Mouse (Mus musculus): Measurements from ENCODE around the gene Cfb. TPM values are rescaled to one million over a fixed set of nuclear protein-coding genes. Genes with fewer than 3 reads are reported as not detected.
A peak's percentile ranks its signal among the peaks of the same experiment; 100 is the strongest.
"Not testable (repeated sequence)": the region's sequence is repeated elsewhere in the genome, so short reads cannot be mapped to it uniquely, and the experiment has no call there.

The Cfb gene
- total and polyA plus RNA-seq, 2 experiments, result 709 to 1,577 TPM

DNA sequence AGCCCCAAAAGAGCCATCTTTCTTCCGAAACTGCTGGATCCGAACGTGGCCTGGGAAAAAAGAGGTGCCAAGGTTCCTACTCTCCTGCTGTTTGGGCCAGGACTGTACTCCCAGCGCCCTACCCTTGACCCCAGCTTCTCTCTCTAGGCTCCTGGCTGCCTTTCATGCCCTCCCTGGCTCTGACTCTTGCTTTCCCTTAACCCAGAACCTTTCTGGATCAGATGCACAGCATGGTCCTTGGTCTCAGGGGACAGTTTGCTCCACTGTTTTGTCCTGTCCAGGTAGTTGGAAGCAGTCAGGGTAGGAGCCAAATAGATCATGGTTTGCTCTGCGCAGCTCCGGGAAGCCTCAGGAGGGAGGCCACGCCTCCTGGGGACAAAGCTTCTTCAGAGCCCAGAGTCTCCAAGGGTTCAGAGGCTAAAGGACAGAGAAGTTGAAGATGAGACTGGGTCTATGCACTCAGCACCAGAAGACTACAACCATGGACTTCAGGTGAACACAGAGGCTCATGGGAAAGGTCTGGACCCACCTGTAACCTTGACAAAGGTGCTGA is 47.4 kb downstream of the Cfb start:
- TF ChIP-seq POLR2A (IDR thresholded peaks at IDR 0.05; ENCODE audit: extremely low read depth, insufficient read depth, low read length) (no peak), CTCF (IDR thresholded peaks at IDR 0.05; ENCODE audit: low read depth, low read length) (no peak)
- no peaks in the 10 kb centered on the region for H3K79me2 ChIP-seq (ENCODE audit: control insufficient read depth, insufficient read depth, low read length)
- H3K4me3 ChIP-seq (ENCODE audit: insufficient read depth, low read depth, low read length), result no peak overlapping the region
- no peaks in the 10 kb centered on the region for H3K27me3 ChIP-seq (ENCODE audit: control insufficient read depth, insufficient read depth, low read length)
- H3K4me1 ChIP-seq (ENCODE audit: control insufficient read depth, insufficient read depth, low read length), result peaks cover 12% of the 10 kb centered on the region
- no peak overlapping the region for H3K9ac ChIP-seq (ENCODE audit: low read depth, low read length)
- DNase-seq (ENCODE audit: extremely low read depth, low read depth, low spot score), result peak; percentile 95
- peak overlapping the region; percentile 32 for H3K27ac ChIP-seq (replicated peaks; ENCODE audit: insufficient read depth, low read depth, low read length)
- H3K36me3 ChIP-seq (ENCODE audit: control insufficient read depth, insufficient read depth, low read length), result no peaks in the 10 kb centered on the region
- 24% methylated on average over 7 of the region's 7 CpGs for WGBS

DNA sequence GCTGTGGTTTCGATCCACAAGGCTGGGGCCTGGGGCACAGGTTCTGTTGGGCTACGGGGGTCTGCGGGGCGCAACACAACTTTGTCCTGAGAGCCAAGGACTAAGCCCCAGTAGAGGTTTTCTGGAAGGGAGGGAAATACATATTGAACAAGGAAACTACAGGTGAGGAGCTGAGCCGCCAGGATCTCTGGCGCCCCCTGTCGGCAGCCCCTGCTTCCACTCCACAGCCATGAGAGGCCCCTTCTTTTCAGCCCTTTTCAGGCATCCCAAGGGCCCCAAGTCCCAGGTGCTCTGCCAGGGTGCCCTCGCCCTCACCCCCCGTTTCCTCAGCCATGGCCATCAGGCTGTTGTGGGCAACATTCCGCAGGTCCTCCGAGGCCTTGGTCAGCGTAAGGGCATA is 48.6 kb downstream of the Cfb start:
- peaks cover 15% of the 10 kb centered on the region for H3K4me1 ChIP-seq (ENCODE audit: control insufficient read depth, insufficient read depth, low read length)
- not testable (repeated sequence) for H3K79me2 ChIP-seq (ENCODE audit: control insufficient read depth, insufficient read depth, low read length); H3K9ac ChIP-seq (ENCODE audit: low read depth, low read length); H3K4me3 ChIP-seq (ENCODE audit: insufficient read depth, low read depth, low read length); H3K27me3 ChIP-seq (ENCODE audit: control insufficient read depth, insufficient read depth, low read length); H3K36me3 ChIP-seq (ENCODE audit: control insufficient read depth, insufficient read depth, low read length); DNase-seq (ENCODE audit: extremely low read depth, low read depth, low spot score); H3K27ac ChIP-seq (replicated peaks; ENCODE audit: insufficient read depth, low read depth, low read length)
- 68% methylated on average over 12 of the region's 12 CpGs for WGBS
- TF ChIP-seq CTCF (IDR thresholded peaks at IDR 0.05; ENCODE audit: low read depth, low read length), result peak; percentile 83

DNA sequence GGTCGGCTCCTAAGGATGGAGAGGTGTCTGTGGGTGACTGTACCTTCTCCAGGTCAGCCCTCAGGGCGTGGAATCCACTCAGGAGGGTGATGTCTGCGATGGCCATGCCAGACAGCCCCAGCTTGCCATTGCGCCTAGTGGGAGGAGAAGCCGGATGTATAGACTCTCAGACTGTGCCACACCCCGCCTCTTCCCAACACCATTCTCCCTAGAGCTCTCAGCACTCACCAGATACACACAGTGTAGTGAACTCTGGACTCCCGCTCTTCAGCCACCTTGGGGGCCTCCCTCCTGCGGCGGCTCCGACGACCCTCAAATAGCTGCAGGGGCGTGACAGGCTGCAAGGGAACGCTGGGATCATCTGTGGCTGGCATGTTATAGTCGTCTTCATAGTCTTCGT is 51.0 kb downstream of the Cfb start:
- Histone ChIP-seq H3K36me3 (ENCODE audit: control insufficient read depth, insufficient read depth, low read length) (no peaks in the 10 kb centered on the region), H3K27me3 (ENCODE audit: control insufficient read depth, insufficient read depth, low read length) (no peaks in the 10 kb centered on the region), H3K4me1 (ENCODE audit: control insufficient read depth, insufficient read depth, low read length) (peaks cover 20% of the 10 kb centered on the region), H3K27ac (replicated peaks; ENCODE audit: insufficient read depth, low read depth, low read length) (no peak overlapping the region), H3K9ac (ENCODE audit: low read depth, low read length) (no peak overlapping the region), H3K79me2 (ENCODE audit: control insufficient read depth, insufficient read depth, low read length) (no peaks in the 10 kb centered on the region), H3K4me3 (ENCODE audit: insufficient read depth, low read depth, low read length) (no peak overlapping the region)
- TF ChIP-seq CTCF (IDR thresholded peaks at IDR 0.05; ENCODE audit: low read depth, low read length) (no peak), POLR2A (IDR thresholded peaks at IDR 0.05; ENCODE audit: extremely low read depth, insufficient read depth, low read length) (no peak)
- DNase-seq (ENCODE audit: extremely low read depth, low read depth, low spot score), result no peak
- WGBS, result 74% methylated on average over 15 of the region's 15 CpGs

DNA sequence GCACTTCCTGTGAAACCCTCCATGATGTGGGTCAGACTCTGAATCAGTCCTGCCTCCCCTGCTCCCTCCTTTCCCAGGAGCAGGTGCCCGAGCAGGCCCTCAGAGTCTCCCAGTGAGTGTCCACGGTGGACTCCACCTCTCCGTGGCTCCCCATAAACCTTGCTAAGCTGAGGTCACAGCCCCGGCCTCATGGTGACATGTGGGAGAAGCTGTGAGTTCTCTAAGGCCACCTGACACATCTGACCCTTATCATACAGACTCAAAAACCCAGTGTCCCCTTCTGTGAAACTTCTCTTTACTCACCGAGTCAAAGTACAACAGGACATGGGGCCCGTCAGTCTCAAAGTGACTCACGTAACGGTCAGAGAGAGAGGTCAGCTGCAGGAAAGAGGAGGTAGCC is 51.5 kb downstream of the Cfb start:
- H3K9ac ChIP-seq (ENCODE audit: low read depth, low read length); H3K27ac ChIP-seq (replicated peaks; ENCODE audit: insufficient read depth, low read depth, low read length); H3K79me2 ChIP-seq (ENCODE audit: control insufficient read depth, insufficient read depth, low read length); H3K27me3 ChIP-seq (ENCODE audit: control insufficient read depth, insufficient read depth, low read length); H3K4me3 ChIP-seq (ENCODE audit: insufficient read depth, low read depth, low read length); H3K36me3 ChIP-seq (ENCODE audit: control insufficient read depth, insufficient read depth, low read length): not testable (repeated sequence)
- peaks cover 20% of the 10 kb centered on the region for H3K4me1 ChIP-seq (ENCODE audit: control insufficient read depth, insufficient read depth, low read length)
- WGBS, result 30% methylated on average over 8 of the region's 8 CpGs
- DNase-seq (ENCODE audit: extremely low read depth, low read depth, low spot score), result peak; percentile 53

DNA sequence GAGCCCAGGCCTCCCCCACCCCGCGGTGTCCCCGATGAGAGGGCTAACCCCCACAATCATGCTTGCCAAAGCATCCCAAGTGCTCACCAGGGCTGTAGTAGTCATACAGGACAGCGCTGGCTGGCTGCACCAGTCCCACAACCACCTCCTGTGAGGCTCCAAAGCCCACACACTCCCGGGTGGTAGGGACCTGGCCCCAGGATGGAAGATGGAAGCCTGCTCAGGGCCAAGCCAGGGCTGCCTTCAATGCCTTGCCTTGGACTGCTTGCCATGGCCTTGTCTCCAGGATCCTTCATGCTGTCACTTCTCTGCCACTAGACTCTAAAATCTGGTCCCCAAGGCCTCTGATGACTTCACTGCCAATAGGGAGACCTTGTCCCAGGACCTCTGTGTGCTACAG is 51.9 kb downstream of the Cfb start:
- Histone ChIP-seq H3K27ac (replicated peaks; ENCODE audit: insufficient read depth, low read depth, low read length) (peak overlapping the region; percentile 26; the same call in 1 of the 2 replicates), H3K4me1 (ENCODE audit: control insufficient read depth, insufficient read depth, low read length) (peaks cover 20% of the 10 kb centered on the region)
- H3K9ac ChIP-seq (ENCODE audit: low read depth, low read length); DNase-seq (ENCODE audit: extremely low read depth, low read depth, low spot score); H3K36me3 ChIP-seq (ENCODE audit: control insufficient read depth, insufficient read depth, low read length); H3K79me2 ChIP-seq (ENCODE audit: control insufficient read depth, insufficient read depth, low read length); H3K4me3 ChIP-seq (ENCODE audit: insufficient read depth, low read depth, low read length); H3K27me3 ChIP-seq (ENCODE audit: control insufficient read depth, insufficient read depth, low read length): not testable (repeated sequence)
- WGBS, result 88% methylated on average over 5 of the region's 5 CpGs

DNA sequence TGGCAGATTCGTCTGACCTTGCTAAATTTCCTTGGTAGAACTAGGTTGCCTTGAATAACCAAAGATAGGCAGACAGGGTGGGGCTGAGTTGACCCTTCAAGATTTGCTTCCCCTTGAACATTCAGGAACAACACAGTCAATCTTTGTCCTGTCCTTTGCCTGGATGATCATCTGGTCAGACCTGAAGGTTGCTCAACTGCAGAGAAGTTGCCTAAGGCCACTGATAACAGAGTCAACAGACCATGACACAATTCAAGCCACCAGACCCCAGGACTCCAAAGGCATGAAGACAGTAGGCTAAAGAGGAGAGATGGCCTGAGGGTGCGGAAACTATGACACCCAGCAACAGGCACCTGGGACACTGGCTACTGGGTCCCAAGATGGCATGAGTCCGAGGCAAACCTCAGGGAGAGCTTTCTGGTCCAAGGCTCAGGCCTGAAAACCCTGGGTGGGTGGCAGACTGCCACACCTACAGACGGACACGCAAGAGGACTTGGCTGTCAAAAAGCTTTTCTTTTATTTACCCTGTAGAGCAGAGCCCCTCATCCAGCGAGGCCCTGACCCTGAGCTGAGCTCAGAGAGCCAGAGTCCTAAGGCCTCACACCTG is 53.6 kb downstream of the Cfb start:
- TF ChIP-seq CTCF (IDR thresholded peaks at IDR 0.05; ENCODE audit: low read depth, low read length), result no peak
- no peak for TF ChIP-seq POLR2A (IDR thresholded peaks at IDR 0.05; ENCODE audit: extremely low read depth, insufficient read depth, low read length)
- Histone ChIP-seq H3K4me3 (ENCODE audit: insufficient read depth, low read depth, low read length) (0 out of 2 replicates have a peak overlapping the region, but pooled peaks have one; percentile 4), H3K36me3 (ENCODE audit: control insufficient read depth, insufficient read depth, low read length) (no peaks in the 10 kb centered on the region), H3K4me1 (ENCODE audit: control insufficient read depth, insufficient read depth, low read length) (peaks cover 13% of the 10 kb centered on the region), H3K9ac (ENCODE audit: low read depth, low read length) (peak overlapping the region; percentile 10; the same call in 1 of the 2 replicates), H3K27me3 (ENCODE audit: control insufficient read depth, insufficient read depth, low read length) (no peaks in the 10 kb centered on the region), H3K79me2 (ENCODE audit: control insufficient read depth, insufficient read depth, low read length) (no peaks in the 10 kb centered on the region), H3K27ac (replicated peaks; ENCODE audit: insufficient read depth, low read depth, low read length) (peak overlapping the region; percentile 88)
- peak; percentile 97 for DNase-seq (ENCODE audit: extremely low read depth, low read depth, low spot score)
- WGBS, result 21% methylated on average over 6 of the region's 6 CpGs
